Mouse (Mus musculus) hindbrain, embryonic 10.5 days (tissue): ENCODE measurements at regions not wholly inside any gene's neighbourhood (a gene's known extent, or its start where the extent isn't known, plus 50 kb on each side); places are given as distances from the start of the nearest gene placed in this dataset.
A peak's percentile ranks its signal among the peaks of the same experiment; 100 is the strongest.

Experiments
- DNase-seq: peaks from one replicate; pipeline ENCODE4 v3.0.0-alpha.2; 2017; ENCODE audit warnings: low spot score
- H3K27ac ChIP-seq: fragments of 300-500 bp; sonication (generic); 2 replicates; pipeline ENCODE4 v1.5.1; 2016; ENCODE audit warnings: mild to moderate bottlenecking, moderate library complexity
- H3K27me3 ChIP-seq: fragments of 300-500 bp; sonication (generic); 2 replicates; pipeline ENCODE4 v1.6.1; 2016; ENCODE audit warnings: mild to moderate bottlenecking; ENCODE audit not compliant: poor library complexity, insufficient read depth, severe bottlenecking
- H3K36me3 ChIP-seq: fragments of 300-500 bp; sonication (generic); 2 replicates; pipeline ENCODE4 v1.6.1; 2016; ENCODE audit warnings: mild to moderate bottlenecking, moderate library complexity
- H3K4me1 ChIP-seq: fragments of 300-500 bp; sonication (generic); replicated peaks from 2 replicates; pipeline ENCODE4 v1.6.1; 2016; ENCODE audit warnings: mild to moderate bottlenecking
- H3K4me3 ChIP-seq: fragments of 300-500 bp; sonication (generic); 2 replicates; pipeline ENCODE4 v1.5.1; 2016; ENCODE audit warnings: mild to moderate bottlenecking, moderate library complexity
- H3K9me3 ChIP-seq: fragments of 300-500 bp; sonication (generic); 2 replicates; pipeline ENCODE4 v1.6.1; 2016; ENCODE audit warnings: mild to moderate bottlenecking, moderate library complexity
- WGBS: fragments of 180-500 bp; shearing (Covaris S2); methylation state at CpG from one replicate; pipeline ENCODE4 v1.1.7; 2016; 5-methylcytosine and 5-hydroxymethylcytosine counted together

GRCm38 (mm10) chr12:110197366-110197765 is 81.5 kb upstream of the Dio3 start:
- H3K4me3 ChIP-seq = no peak overlapping the region
- no peaks in the 10 kb centered on the region for H3K9me3 ChIP-seq
- peaks cover 9% of the 10 kb centered on the region; the same call in 1 of the 2 replicates for H3K4me1 ChIP-seq
- peaks cover 28% of the 10 kb centered on the region for H3K27me3 ChIP-seq
- WGBS = 84% methylated on average over 3 of the region's 3 CpGs
- DNase-seq = no peak
- no peak overlapping the region for H3K27ac ChIP-seq
- H3K36me3 ChIP-seq = no peaks in the 10 kb centered on the region

DNA sequence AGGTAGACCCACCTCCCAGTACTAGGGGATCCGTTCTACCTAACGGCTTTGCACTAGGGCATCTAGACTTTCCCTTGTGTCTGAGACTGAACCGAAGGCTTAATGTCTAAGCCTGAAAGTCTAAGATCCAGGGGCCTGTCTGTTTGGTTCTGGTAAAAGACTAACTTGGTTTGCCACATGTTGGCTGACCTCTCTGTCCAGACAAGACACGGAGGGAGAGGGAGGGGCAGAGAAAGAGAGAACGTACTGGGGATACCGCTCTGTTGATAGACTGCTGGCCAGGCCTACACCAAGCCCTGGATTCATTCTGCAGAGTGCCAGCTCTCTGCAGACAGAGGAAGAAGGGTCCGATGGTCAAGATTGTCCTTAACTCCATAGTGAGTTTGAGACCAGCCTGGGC is 78.4 kb upstream of the Dio3 start:
- H3K27ac ChIP-seq = no peak overlapping the region
- no peak for DNase-seq
- H3K9me3 ChIP-seq = no peaks in the 10 kb centered on the region
- H3K27me3 ChIP-seq = peaks cover 12% of the 10 kb centered on the region; the same call in 1 of the 2 replicates
- 91% methylated on average over 7 of the region's 7 CpGs for WGBS
- no peak overlapping the region for H3K4me3 ChIP-seq
- no peaks in the 10 kb centered on the region for H3K36me3 ChIP-seq
- peaks cover 6% of the 10 kb centered on the region; the same call in 1 of the 2 replicates for H3K4me1 ChIP-seq

DNA sequence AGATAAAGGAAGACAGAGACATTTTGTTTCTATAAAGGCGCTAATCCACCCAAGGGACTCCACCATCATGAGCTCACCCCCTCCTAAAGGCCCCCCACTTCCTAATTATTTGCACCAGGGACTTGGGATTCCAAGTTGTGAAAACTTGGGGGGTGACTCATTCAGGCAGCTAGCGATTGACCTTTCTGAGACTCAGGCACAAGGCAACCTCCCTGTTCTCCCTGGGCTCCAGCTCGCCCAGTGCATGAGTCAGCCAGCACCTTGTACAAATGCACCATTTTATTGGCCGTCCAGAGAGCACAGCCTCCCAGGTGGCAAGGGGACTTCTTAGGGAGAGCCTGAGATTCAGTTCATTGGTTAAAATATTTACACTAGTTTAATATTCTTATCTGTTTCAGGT is 78.0 kb upstream of the Dio3 start:
- Histone ChIP-seq H3K4me1 (peaks cover 6% of the 10 kb centered on the region; the same call in 1 of the 2 replicates), H3K4me3 (no peak overlapping the region), H3K27ac (no peak overlapping the region), H3K27me3 (peaks cover 12% of the 10 kb centered on the region; the same call in 1 of the 2 replicates), H3K36me3 (no peaks in the 10 kb centered on the region), H3K9me3 (no peaks in the 10 kb centered on the region)
- no peak for DNase-seq
- WGBS = 89% methylated on average over 4 of the region's 4 CpGs

- Histone ChIP-seq H3K27ac (peak overlapping the region; percentile 16; the same call in 1 of the 2 replicates), H3K9me3 (no peaks in the 10 kb centered on the region), H3K4me1 (peaks cover 19% of the 10 kb centered on the region), H3K36me3 (no peaks in the 10 kb centered on the region), H3K27me3 (peaks cover 25% of the 10 kb centered on the region), H3K4me3 (no peak overlapping the region)
- 87% methylated on average over 13 of the region's 13 CpGs for WGBS
- no peak for DNase-seq
Observed at GRCm38 (mm10) chr12:110203271-110204014, 75.4 kb upstream of the Dio3 start.

- Histone ChIP-seq H3K36me3 (no peaks in the 10 kb centered on the region), H3K9me3 (no peaks in the 10 kb centered on the region), H3K27ac (no peak overlapping the region), H3K4me1 (peaks cover 19% of the 10 kb centered on the region), H3K4me3 (no peak overlapping the region), H3K27me3 (peaks cover 32% of the 10 kb centered on the region)
- DNase-seq = no peak
- 79% methylated on average over 6 of the region's 6 CpGs for WGBS
Observed at GRCm38 (mm10) chr12:110204246-110204989, 74.5 kb upstream of the Dio3 start.

GRCm38 (mm10) chr12:110206271-110206670 is 72.6 kb upstream of the Dio3 start:
- no peak overlapping the region for H3K27ac ChIP-seq
- peaks cover 19% of the 10 kb centered on the region for H3K4me1 ChIP-seq
- H3K36me3 ChIP-seq = no peaks in the 10 kb centered on the region
- 65% methylated on average over 5 of the region's 5 CpGs for WGBS
- no peaks in the 10 kb centered on the region for H3K9me3 ChIP-seq
- no peak for DNase-seq
- H3K4me3 ChIP-seq = no peak overlapping the region
- H3K27me3 ChIP-seq = peaks cover 32% of the 10 kb centered on the region

DNA sequence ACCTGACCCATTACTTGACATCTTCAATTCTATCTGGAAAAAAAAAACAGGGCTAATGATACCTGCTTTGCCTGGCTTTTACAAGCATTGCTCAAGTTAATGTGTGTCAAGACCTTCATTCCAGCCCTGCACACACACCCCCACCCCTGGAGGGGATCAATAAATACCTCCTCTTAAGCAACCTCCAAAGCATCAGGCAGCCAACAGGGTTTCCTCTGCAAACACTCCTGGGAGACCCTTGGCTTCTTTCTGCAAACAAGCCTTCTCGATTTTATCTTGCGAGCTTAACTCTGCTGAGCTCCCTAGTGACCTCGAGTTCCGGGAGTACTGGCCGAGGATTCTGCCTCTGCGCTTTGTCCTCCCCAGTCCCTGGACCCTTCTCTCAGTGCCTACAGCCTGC is 72.1 kb upstream of the Dio3 start:
- Histone ChIP-seq H3K36me3 (no peaks in the 10 kb centered on the region), H3K4me3 (no peak overlapping the region), H3K27ac (peak overlapping the region; percentile 54), H3K27me3 (peaks cover 26% of the 10 kb centered on the region), H3K4me1 (peaks cover 19% of the 10 kb centered on the region), H3K9me3 (no peaks in the 10 kb centered on the region)
- peak; percentile 3 for DNase-seq
- 12% methylated on average over 6 of the region's 6 CpGs for WGBS

DNA sequence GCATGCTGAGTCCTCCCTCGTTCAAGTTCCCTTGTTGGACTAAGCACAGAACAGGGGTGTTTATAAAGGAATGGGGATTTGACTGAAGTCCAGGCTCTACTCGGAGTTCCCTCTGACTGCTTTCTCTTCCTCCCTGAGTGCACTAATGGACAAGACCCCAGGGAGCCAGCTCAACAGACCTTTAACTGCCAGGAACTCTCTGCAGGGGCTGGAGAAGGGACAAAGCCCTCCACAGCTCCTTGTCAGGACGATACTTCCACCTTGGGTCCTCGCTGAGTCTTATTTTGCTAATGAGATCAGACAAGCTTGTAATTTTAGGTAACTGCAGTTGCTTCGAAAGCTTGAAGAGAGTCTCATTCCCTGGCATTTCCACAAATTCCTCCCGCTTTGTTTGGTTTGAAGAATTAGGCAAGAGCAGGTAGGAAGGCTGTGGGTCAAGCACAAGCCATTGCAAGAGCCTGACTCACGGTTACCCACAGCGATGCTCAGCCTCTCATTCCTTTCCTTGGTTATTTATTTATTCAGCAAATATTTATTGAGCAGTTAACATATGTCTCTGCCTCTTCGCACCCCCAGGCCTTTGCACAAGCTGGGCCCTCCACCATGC is 71.5 kb upstream of the Dio3 start:
- no peaks in the 10 kb centered on the region for H3K9me3 ChIP-seq
- peaks cover 19% of the 10 kb centered on the region for H3K4me1 ChIP-seq
- H3K36me3 ChIP-seq = no peaks in the 10 kb centered on the region
- 37% methylated on average over 9 of the region's 9 CpGs for WGBS
- H3K27ac ChIP-seq = peak overlapping the region; percentile 54
- DNase-seq = peak; percentile 6
- no peak overlapping the region for H3K4me3 ChIP-seq
- peaks cover 25% of the 10 kb centered on the region for H3K27me3 ChIP-seq

- H3K36me3 ChIP-seq = no peaks in the 10 kb centered on the region
- H3K4me1 ChIP-seq = peaks cover 21% of the 10 kb centered on the region
- no peaks in the 10 kb centered on the region for H3K9me3 ChIP-seq
- 83% methylated on average over 4 of the region's 4 CpGs for WGBS
- H3K27me3 ChIP-seq = peaks cover 14% of the 10 kb centered on the region
- no peak for DNase-seq
- no peak overlapping the region for H3K4me3 ChIP-seq
- H3K27ac ChIP-seq = no peak overlapping the region
Observed at GRCm38 (mm10) chr12:110212716-110213115, 66.2 kb upstream of the Dio3 start.

DNA sequence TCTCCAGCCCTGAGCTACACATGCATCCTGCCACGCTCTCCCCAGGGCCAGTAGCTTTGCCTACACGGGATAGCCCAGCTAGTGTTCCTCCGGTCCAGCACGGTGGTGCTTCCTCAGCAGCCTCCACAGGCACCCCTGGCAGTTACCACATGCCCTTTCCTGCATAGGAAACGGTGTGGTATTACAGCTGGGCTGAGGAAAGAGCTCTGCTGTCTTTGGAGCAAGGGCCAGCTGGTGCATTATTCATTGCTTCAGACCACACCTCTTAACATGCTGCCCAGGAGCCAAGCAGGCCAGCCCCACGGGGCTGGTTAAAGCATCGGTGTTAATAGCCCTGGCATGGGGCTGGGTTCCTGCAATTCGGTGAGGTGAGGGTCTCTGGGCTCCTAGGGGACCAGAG is 64.0 kb upstream of the Dio3 start:
- Histone ChIP-seq H3K27me3 (no peaks in the 10 kb centered on the region), H3K36me3 (no peaks in the 10 kb centered on the region), H3K9me3 (no peaks in the 10 kb centered on the region), H3K4me1 (peaks cover 18% of the 10 kb centered on the region), H3K27ac (peak overlapping the region; percentile 50; the same call in 1 of the 2 replicates), H3K4me3 (no peak overlapping the region)
- DNase-seq = peak; percentile 8
- WGBS = 47% methylated on average over 8 of the region's 8 CpGs

GRCm38 (mm10) chr12:110215311-110215710 is 63.6 kb upstream of the Dio3 start:
- DNase-seq = no peak
- Histone ChIP-seq H3K27me3 (no peaks in the 10 kb centered on the region), H3K36me3 (no peaks in the 10 kb centered on the region), H3K27ac (no peak overlapping the region), H3K4me3 (no peak overlapping the region), H3K9me3 (no peaks in the 10 kb centered on the region), H3K4me1 (peaks cover 18% of the 10 kb centered on the region)
- WGBS = 68% methylated on average over 6 of the region's 6 CpGs

DNA sequence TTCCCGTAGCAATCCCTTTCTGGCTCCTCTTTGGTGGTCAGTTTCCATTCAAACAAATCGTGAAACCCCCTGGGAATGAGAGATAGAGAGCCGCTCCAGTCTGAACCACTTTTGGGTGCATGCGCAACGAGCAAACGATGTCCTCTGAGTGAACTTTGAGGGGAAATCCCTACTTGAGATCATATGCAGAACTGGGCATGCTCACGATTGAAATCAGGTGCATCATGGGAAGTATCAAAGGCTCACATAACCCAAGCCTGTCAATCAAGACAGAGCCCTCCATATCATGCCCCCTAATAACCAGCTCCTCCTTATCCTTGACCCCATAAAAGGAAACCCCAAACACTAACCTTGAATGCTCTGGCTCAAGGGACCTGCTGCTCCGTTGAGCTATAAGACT is 59.1 kb upstream of the Dio3 start:
- H3K36me3 ChIP-seq = no peaks in the 10 kb centered on the region
- H3K27ac ChIP-seq = no peak overlapping the region
- no peaks in the 10 kb centered on the region for H3K27me3 ChIP-seq
- peaks cover 8% of the 10 kb centered on the region for H3K4me1 ChIP-seq
- WGBS = 87% methylated on average over 8 of the region's 8 CpGs
- H3K9me3 ChIP-seq = no peaks in the 10 kb centered on the region
- no peak overlapping the region for H3K4me3 ChIP-seq
- no peak for DNase-seq

- Histone ChIP-seq H3K4me1 (peaks cover under 1% of the 10 kb centered on the region; the same call in 1 of the 2 replicates), H3K27me3 (no peaks in the 10 kb centered on the region), H3K4me3 (no peak overlapping the region), H3K27ac (no peak overlapping the region), H3K9me3 (no peaks in the 10 kb centered on the region), H3K36me3 (no peaks in the 10 kb centered on the region)
- WGBS = 73% methylated on average over 8 of the region's 8 CpGs
- DNase-seq = no peak
Observed at GRCm38 (mm10) chr12:110220516-110220915, 58.4 kb upstream of the Dio3 start.
